Mouse (Mus musculus) adrenal gland, adult (tissue): ENCODE data around the gene 1700069L16Rik.

ENCODE experiments used
- DNase-seq, 2 experiments: peaks; one replicate each; pipeline ENCODE4 v3.0.0; 2022 to 2023; ENCODE audit warnings: low spot score in 1 of 2; ENCODE audit not compliant: inconsistent age in 2 of 2

Gene 1700069L16Rik

DNA sequence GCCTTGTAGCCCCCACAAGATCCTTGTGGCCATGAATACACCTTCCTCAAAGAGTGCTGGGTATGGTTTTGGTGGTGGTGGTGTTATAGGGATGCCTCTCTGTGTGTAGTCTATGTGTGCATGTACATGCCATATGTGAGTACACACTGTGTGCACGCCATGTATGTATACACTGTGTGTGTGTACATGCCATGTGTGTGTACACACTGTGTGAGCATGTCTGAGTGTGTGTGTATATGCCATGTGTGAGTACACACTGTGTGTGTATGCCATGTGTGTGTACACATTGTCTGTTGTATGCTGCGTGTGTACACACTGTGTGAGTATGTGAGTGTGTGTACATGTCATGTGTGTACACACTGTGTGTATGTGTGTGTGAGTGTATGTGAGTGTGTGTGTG lies 33.7 kb downstream of the 1700069L16Rik start:
- DNase-seq, result no peak

DNA sequence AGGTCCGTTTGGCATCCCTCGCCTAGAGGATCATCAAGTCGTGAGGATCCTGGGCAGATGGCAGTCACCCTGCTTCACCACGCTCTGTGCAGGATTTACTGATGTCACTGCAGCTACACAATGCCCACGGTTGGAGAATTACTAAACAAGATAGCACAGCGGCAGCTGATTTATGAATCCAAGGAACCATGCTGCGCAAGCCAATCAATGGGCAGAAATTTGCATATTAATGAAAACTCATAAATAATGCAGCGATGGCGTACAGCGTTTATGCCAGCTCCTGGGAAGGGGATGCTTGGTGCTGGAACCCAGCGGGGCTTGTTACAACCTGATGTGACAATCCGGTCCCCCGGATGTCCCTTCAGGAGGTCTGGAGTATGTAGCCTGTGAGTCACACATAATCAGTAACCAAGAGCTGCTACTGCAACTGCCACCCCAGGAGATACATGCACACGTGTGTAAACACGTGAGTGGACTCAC lies 34.5 kb downstream of the 1700069L16Rik start:
- no peak for DNase-seq

DNA sequence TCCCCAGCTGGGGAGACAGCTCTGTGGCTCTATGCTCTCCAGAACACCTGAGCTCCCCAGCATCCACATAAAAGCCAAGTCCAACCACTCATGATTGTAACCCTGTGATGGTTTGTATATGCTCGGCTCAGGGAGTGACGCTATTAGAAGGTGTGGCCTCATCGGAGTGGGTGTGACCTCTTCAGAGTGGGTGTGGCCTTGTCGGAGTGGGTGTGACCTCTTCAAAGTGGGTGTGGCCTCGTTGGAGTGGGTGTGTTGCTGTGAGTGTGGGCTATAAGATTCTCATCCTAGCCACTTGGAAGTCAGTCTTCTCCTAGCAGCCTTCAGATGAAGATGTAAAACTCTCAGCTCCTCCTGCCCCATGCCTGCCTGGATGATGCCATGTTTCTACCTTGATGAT lies 37.1 kb downstream of the 1700069L16Rik start:
- DNase-seq, result no peak

DNA sequence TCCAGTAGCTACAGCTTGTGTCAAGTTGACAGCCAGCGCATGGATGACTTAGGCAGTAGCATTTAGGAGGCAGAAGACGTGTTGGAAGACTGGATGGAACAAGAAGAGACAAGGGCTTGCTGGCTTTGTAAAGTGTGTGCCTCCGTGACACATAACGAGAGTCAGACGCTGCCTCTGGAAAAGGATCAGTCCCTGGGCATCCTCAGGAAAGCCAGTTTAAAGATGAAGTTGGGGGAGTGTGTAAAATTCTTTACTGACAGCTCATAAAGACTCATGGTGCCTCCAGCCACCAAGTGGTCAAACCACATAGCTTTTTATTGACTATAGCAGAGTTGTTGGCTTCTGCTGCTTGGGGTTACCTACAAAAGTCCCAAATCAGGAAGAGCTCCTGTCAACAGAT lies 39.1 kb downstream of the 1700069L16Rik start:
- DNase-seq, result no peak

DNA sequence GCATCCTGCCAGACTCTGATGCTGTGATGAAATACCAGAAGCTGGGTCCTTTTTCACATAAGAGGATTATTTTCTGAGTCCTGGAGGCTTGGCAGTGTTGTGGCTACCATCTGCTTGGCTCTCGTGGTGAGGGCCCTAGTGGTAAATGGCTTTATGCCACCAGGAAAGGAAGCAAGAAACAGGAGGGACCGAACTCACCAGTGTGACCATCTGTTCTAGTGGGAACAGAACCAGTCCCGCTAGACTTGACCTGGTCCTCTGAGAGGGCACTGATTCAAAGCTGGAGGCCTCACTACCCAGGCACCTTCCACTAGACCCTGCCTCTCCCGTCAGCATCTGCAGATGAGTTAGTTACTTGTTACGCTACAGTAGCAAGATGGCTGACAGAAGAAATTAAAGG lies 41.3 kb downstream of the 1700069L16Rik start:
- no peak for DNase-seq

DNA sequence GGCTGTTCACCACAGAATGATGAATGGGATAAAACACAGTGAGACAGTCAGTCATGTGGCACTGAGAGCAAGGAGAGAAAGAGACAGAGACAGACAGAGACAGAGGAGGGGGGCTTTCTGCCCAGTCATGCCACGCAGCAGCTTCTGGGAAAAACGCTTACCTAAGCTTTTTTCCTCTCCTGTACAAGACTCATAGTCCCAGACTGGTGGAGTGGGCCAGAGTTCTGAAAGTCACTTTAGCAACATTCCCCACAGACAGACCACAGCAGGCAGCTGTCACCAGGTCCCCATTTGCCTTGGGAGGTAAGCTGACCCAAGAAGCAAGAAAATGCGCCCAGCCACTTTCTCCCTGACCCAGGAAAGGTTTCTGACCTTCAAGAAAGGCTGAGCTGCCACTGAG lies 42.1 kb downstream of the 1700069L16Rik start:
- DNase-seq, result no peak

DNA sequence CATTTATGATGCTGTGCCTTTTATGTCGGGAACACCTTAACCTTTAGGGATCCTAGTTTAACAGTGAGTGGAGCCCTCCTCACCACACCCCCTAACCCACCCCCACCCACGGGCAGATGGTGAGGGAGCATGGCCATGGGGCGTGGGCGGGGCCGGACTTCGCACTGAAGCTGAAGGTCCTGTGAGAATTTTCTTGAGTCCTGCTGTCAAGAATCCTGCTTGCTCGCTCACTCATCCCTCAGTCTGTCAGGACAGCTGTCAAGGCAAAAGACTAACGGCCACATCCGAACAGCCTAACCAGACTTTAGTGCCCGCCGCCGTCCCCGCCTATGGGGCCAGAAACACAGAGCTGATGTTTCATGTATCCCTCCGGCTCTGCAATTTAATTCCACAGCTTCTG lies 43.4 kb downstream of the 1700069L16Rik start:
- DNase-seq, result no peak

DNA sequence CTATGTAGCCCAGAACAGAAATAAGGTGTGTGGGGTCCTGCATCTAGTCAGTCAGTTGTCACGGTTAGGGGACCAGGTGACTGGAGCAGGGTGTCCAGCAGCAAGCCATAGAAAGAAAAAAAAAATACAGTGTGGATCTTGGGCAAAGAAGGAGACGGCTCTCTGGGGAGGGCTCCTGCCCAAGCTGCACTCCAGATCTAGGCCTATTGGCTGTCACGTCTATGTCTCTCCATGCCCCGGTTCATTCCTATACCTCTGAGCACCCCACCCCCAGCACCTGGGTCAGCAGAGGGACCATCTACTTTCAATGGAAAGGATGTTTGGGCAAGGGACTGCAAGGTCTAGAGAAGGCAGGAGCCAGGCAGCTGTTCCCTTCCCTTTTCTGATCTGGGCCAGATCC lies 45.1 kb downstream of the 1700069L16Rik start:
- no peak for DNase-seq

DNA sequence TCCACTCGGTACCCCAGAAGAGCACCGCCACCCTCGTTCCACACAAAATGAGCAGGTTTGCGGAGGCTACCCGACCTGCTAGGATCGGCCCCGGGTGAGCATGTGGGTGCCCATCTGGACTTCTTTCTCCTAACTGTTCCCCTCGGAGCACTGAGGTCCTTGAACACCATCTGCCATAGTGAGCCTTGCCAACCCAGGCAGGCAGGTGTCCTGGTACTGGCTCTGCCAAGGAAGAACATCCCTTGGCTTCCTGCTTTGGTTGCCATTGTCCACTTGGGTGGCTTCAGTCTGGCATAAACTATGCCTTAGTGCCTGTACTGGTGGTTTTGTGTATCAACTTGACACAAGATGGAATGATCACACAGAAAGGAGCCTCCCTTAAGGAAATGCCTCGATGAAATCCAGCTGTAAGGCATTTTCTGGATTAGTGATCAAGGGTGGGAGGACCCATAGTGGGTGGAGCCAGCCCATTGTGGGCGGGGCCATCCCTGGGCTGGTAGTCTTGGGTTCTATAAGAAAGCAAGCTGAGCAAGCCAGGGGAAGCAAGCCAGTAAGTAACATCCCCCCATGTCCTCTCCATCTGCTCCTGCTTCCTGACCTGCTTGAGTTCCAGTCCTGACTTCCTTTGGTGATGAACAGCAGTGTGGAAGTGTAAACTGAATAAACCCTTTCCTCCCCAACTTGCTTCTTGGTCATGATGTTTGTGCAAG lies 45.7 kb downstream of the 1700069L16Rik start:
- no peak for DNase-seq

DNA sequence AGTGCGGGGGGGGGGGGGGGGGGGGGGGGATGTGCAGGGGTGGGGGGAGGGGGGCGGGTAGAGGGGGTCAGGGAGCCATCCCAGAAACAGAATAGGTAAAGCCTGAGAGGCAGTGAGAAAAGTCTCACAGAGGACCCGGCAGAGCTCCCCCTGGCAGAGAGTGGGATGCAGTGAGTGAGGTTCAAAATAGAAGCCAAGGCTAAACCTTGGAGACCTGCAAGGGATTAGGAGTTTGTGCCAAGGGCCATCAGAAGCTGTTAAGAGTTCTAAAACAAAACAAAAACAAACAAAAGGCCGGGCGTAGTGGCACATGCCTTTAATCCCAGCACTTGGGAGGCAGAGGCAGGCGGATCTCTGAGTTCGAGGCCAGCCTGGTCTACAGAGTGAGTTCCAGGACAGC lies 47.0 kb downstream of the 1700069L16Rik start:
- no peak for DNase-seq

DNA sequence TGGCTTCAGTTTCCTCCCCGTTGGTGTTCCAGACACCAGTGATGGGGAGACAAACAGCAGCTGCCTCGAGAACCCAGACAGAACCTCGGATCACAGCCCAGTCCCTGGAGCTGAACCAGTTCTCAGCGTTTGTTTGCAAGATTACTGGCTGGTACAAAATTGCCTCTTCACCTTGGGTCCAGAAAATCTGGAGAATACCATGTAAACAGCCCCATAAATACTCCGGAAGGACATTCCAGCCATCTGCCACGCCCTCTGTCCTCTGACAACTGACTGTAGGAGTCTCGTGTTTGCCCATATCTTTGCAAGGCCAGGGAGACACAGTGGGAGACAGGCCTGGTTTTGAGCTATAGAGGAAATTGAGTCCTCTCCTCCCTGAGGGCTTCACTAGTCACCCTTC lies 49.7 kb downstream of the 1700069L16Rik start:
- DNase-seq, result no peak

DNA sequence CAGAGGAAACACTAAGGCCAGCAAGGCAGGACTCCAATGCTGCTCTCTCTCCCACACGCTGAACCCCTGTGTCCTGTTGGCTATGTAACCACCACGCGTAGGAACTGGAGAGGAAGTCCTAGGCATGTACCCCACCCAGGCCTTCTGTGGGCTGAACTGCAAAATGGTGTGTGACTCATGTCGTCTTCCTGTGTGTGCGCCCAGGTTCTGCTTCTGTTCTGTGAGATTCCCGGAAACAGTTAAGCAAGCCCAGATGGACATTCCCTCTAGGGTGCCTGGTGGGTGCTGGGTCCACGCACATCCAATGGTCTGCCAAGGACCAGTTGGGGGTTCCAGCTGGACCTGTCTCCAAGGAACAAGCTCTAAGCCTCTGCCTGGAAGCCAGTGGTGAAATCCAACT lies 52.1 kb downstream of the 1700069L16Rik start:
- peak; percentile 33 to 60 for DNase-seq

DNA sequence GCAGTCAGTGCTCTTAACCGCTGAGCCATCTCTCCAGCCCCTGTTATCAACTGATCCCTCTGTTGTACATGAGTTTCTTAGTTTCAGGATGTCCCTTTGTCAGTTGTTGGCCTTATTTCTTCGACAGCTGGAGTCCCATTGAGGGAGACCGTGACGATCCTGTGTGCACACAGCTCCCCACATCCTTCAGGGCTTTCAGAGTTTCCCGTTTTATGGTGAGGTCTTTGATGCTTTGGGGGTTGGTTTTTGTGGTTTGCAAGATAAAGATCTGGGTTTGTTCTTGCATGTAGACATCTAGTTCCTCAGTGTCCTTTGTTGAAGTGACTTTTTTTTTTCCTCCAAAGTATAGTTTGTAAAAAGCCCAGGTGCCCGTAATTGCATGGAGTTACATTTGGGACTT lies 54.0 kb downstream of the 1700069L16Rik start:
- no peak for DNase-seq

DNA sequence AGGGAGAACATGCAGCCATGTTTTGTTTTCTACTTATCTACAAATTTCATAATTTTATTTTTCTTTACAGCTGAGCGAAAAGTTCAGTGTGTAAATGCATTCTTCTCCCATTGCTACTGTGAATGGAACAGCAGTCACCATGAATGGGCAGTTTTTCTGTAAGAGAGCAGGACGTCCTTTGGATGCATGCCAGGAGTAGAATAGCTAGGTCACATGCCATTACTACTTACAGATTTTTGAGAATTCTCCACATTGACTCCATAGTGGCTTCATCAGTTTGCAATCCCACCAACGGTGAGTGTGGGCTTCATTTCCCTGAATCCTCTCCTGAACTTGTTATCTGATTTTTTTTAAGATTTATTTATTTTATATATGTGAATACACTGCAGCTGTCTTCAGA lies 54.5 kb downstream of the 1700069L16Rik start:
- no peak for DNase-seq

DNA sequence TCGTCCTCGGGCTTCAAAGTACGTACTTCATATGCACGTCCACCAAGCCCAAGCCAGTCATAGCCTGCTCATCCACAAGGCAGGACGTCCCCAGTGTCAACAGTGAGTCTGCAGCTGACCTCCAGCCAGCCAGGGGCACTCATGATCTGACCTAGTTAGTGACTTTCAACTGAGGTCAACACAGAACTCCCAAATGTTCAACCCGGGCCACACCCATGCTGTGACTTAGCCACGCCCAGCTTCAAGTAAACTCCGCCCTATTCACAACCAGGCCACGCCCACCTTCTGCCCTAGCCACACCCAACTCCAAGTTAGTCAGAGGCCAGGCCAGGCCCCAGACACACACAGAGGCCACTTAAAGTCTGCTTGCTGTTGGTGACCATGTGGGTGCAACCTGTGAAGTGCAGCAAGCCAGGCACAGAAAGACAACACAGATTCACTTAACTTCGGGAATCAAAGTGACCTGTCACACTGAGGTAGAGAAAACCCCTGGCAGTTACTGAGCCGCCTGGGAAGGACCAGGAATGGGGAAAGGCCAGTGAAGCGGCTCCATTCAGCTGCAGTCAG lies 59.9 kb downstream of the 1700069L16Rik start:
- DNase-seq, result no peak

DNA sequence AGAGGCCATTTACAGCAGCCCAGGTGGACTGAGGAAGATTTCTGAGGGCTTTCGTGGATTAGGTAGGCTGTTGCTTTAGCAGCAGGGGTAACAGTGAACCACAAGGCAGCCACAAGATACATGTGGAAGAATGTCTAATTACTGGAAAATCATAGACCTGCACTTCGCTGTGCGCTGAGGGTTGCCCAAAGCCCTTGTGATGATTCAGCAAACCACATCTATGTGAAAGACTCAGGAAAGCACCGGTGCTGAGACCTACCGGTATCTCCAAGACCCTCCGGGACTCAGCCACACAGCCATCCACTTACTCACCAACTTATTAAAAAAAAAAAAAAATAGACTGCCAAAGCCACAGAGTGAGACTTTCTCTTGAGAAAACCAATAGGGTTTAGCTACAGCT lies 60.4 kb downstream of the 1700069L16Rik start:
- no peak for DNase-seq

DNA sequence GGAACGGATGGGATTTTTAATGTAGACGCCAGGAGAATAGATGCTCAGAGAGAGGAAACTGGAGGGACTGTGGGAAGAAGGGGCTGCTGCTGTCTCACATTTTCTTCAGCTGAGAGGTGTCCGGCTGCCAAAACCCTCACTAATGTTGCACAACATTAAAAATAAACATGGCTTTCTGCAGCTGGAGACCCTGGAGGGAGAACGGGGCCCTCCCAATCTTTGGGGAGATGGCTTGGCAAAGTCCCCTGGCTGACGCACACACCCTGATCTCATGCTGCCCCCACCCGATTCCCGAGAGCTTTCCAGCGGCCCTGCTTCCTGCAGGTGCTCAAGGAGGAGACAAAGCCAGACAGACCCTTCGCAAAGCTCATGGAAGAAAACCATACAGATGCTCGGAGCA lies 63.7 kb downstream of the 1700069L16Rik start:
- peak in 1 of 2 experiments; percentile 36 for DNase-seq

DNA sequence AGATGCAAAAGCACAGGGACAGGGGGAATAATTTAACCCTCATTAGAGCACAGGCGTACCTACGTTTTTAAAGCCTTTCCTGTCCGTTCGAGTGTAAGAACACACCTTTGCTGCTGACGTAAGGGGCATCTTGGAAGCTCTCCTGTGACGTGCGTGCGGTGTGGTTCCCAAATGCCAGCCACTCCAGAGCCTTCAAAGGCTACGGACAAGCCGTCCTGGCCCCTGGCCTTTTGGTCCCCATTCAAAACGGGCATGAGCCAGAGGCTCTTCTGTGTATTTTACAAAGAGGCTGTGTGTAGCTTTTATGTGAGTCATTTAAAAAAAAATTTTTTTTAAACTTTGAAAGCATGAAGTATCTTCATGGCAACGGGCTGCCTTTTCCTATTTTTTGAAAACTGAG lies 69.8 kb downstream of the 1700069L16Rik start:
- peak in 1 of 2 experiments; percentile 18 for DNase-seq

DNA sequence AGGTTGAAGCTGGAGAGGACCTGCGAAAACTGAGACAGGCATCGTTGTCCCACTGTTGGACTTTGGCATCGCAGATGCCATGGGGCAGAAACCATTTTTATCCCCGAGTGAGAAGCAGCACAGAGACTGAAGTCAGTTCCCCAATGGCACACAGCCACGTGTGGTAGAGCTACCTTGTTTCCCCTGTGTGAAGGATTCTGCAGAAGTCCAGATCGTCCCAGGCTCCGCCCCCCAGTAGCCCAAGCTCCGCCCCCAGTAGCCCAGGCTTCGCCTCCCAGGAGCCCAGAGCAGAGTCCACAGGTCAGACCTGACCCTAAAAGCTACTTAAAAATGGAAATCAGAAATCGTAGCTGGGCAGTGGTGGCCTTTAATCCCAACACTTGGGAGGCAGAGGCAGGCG lies 70.4 kb downstream of the 1700069L16Rik start:
- no peak for DNase-seq

DNA sequence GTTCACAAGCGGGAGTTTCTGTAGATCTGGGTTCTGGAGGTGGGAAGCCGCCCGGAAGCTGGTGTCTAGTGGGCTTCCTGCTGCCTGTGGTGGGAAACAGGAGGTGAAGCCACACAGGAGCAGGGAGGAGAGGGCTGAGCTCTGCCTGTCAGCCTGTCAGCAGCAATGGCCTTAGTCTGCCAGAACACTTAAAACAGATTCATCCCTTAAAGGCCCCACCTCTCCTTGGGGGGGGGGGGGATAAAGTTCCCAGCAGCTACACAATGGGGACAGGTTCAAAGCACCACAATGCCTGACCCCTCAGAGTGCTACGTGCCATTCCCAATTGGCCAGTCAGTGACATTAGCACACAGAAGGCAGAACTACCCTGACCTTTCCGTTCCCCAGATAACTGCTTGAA lies 72.4 kb downstream of the 1700069L16Rik start:
- no peak for DNase-seq

DNA sequence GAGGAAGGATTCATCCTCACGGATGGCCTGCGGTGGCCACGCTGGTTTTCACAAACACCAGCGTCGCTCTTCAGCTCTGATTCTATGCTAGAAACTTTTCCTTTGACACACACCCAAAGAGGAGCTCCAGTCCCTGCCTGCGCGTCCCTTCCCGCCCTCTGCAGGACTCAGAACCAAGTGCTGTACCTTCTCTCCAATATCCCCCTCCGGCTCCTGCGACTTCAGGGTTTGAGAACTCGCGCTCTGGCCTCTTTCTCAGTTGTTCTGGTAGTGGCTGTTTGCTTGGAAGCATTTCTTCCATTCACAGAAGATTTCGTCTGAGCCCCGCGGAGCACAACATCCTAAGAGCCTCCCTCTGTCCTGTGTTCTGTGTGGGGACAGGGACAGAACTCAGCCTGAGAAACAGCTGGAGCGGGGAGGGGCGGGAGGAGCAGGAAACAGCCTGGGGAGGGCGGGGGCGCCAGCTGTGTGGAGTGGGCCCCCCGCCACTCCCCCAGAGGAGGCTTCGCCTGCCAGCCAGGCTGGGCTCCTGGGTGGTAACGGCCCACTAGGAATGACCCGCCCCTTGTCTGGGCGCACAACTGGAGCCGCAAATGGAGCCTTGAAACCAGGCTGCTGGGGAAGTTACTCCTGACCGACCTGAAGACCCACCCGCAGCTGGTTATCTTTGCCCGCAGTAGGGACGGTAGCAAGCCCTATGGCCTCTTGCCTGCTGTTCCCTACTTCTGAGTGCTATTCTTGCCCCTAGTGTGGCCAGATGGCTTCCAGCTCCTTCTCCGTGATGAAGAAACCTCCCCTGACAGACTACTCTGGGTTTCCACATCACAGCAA lies 74.3 kb downstream of the 1700069L16Rik start, which contains the start of gene Cmklr1:
TSS of gene Cmklr1 (minus strand) at position 392 of the 831 bp plus-strand sequence.
- DNase-seq, result peak; percentile 40 to 70
